Mouse (Mus musculus) embryonic facial prominence, embryonic 10.5 days (tissue): ENCODE measurements at regions not wholly inside any gene's neighbourhood (a gene's known extent, or its start where the extent isn't known, plus 50 kb on each side); places are given as distances from the start of the nearest gene placed in this dataset.
A peak's percentile ranks its signal among the peaks of the same experiment; 100 is the strongest.

Experiments
- DNase-seq: peaks from one replicate; pipeline ENCODE4 v3.0.0-alpha.2; 2017; ENCODE audit warnings: low spot score
- H3K27ac ChIP-seq: fragments of 300-500 bp; sonication (generic); replicated peaks from 2 replicates; pipeline ENCODE4 v1.5.1; 2016; ENCODE audit warnings: mild to moderate bottlenecking
- H3K27me3 ChIP-seq: fragments of 300-500 bp; sonication (generic); replicated peaks from 2 replicates; pipeline ENCODE4 v1.6.1; 2016; ENCODE audit warnings: low read depth, mild to moderate bottlenecking; ENCODE audit not compliant: poor library complexity, severe bottlenecking
- H3K36me3 ChIP-seq: fragments of 300-500 bp; sonication (generic); replicated peaks from 2 replicates; pipeline ENCODE4 v1.6.1; 2016; ENCODE audit warnings: mild to moderate bottlenecking, moderate library complexity
- H3K4me1 ChIP-seq: fragments of 300-500 bp; sonication (generic); 2 replicates; pipeline ENCODE4 v1.6.1; 2016
- H3K4me3 ChIP-seq: fragments of 300-500 bp; sonication (generic); 2 replicates; pipeline ENCODE4 v1.5.1; 2016; ENCODE audit warnings: mild to moderate bottlenecking, moderate library complexity
- H3K9me3 ChIP-seq: fragments of 300-500 bp; sonication (generic); 2 replicates; pipeline ENCODE4 v1.6.1; 2016; ENCODE audit warnings: mild to moderate bottlenecking
- WGBS: fragments of 180-500 bp; shearing (Covaris S2); methylation state at CpG from one replicate; pipeline ENCODE4 v1.1.7; 2016; 5-methylcytosine and 5-hydroxymethylcytosine counted together

DNA sequence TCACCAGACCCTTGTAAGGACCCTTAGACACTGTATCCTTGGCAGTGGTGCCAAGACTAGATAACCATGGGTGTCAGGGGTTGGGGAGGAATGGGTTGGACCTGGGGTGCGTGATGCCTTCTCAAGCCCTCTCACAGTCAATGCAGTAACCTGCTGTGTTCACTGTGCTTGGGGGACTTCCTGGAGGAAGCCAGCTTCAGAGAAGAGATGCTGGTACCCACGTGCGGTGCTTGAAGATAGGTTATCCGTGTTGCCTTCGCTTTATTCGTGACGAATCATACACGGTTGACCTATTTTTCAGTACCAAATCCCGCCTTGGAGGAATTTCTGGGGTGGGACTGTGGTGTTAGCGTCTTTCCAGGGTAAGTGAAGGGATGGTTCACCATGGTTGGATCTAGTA lies 138.1 kb upstream of the Rtl1 start:
- DNase-seq, result no peak
- WGBS, result 94% methylated on average over 10 of the region's 10 CpGs
- Histone ChIP-seq H3K27me3 (no peaks in the 10 kb centered on the region), H3K9me3 (no peaks in the 10 kb centered on the region), H3K4me1 (no peaks in the 10 kb centered on the region), H3K27ac (no peak overlapping the region), H3K36me3 (peaks cover 95% of the 10 kb centered on the region), H3K4me3 (no peak overlapping the region)

- whole genome bisulfite sequencing, result 96% methylated on average over 6 of the region's 6 CpGs
- no peak overlapping the region for H3K27ac ChIP-seq
- H3K4me1 ChIP-seq, result no peaks in the 10 kb centered on the region
- H3K9me3 ChIP-seq, result no peaks in the 10 kb centered on the region
- H3K4me3 ChIP-seq, result no peak overlapping the region
- H3K36me3 ChIP-seq, result peaks cover 95% of the 10 kb centered on the region
- no peaks in the 10 kb centered on the region for H3K27me3 ChIP-seq
- DNase-seq, result no peak
These were observed 138.8 kb upstream of the Rtl1 start for GRCm38 (mm10) chr12:109738911-109739310.

- 94% methylated on average over 11 of the region's 11 CpGs for WGBS
- H3K4me1 ChIP-seq, result peaks cover 24% of the 10 kb centered on the region
- no peak for DNase-seq
- no peaks in the 10 kb centered on the region for H3K9me3 ChIP-seq
- peaks cover 92% of the 10 kb centered on the region for H3K36me3 ChIP-seq
- no peak overlapping the region for H3K4me3 ChIP-seq
- H3K27me3 ChIP-seq, result no peaks in the 10 kb centered on the region
- no peak overlapping the region for H3K27ac ChIP-seq
These were observed 142.4 kb upstream of the Rtl1 start for GRCm38 (mm10) chr12:109742486-109742885.

- Histone ChIP-seq H3K4me1 (peaks cover 30% of the 10 kb centered on the region), H3K36me3 (peaks cover 91% of the 10 kb centered on the region), H3K27ac (no peak overlapping the region), H3K9me3 (no peaks in the 10 kb centered on the region), H3K4me3 (no peak overlapping the region), H3K27me3 (no peaks in the 10 kb centered on the region)
- WGBS, result 90% methylated on average over 24 of the region's 24 CpGs
- no peak for DNase-seq
These were observed 143.0 kb upstream of the Rtl1 start for GRCm38 (mm10) chr12:109743036-109743650.

GRCm38 (mm10) chr12:109744186-109744585 lies 144.1 kb upstream of the Rtl1 start:
- Histone ChIP-seq H3K27me3 (no peaks in the 10 kb centered on the region), H3K36me3 (peaks cover 90% of the 10 kb centered on the region), H3K4me1 (peaks cover 41% of the 10 kb centered on the region), H3K9me3 (no peaks in the 10 kb centered on the region), H3K4me3 (no peak overlapping the region), H3K27ac (no peak overlapping the region)
- DNase-seq, result no peak
- 92% methylated on average over 4 of the region's 4 CpGs for WGBS

GRCm38 (mm10) chr12:109745731-109746484 lies 145.8 kb upstream of the Rtl1 start:
- peak overlapping the region; percentile 63 for H3K27ac ChIP-seq
- no peak for DNase-seq
- H3K27me3 ChIP-seq, result no peaks in the 10 kb centered on the region
- H3K4me3 ChIP-seq, result no peak overlapping the region
- peaks cover 58% of the 10 kb centered on the region for H3K4me1 ChIP-seq
- 74% methylated on average over 15 of the region's 15 CpGs for WGBS
- H3K36me3 ChIP-seq, result peaks cover 75% of the 10 kb centered on the region
- H3K9me3 ChIP-seq, result no peaks in the 10 kb centered on the region

GRCm38 (mm10) chr12:109747201-109747600 lies 147.1 kb upstream of the Rtl1 start:
- H3K4me1 ChIP-seq, result peaks cover 59% of the 10 kb centered on the region
- no peaks in the 10 kb centered on the region for H3K9me3 ChIP-seq
- peaks cover 64% of the 10 kb centered on the region for H3K36me3 ChIP-seq

GRCm38 (mm10) chr12:109747776-109748175 lies 147.6 kb upstream of the Rtl1 start:
- DNase-seq, result no peak
- H3K27ac ChIP-seq, result peak overlapping the region; percentile 80; the same call in 1 of the 2 replicates
- H3K27me3 ChIP-seq, result no peaks in the 10 kb centered on the region
- H3K4me1 ChIP-seq, result peaks cover 59% of the 10 kb centered on the region
- H3K36me3 ChIP-seq, result peaks cover 58% of the 10 kb centered on the region
- WGBS, result 78% methylated on average over 13 of the region's 13 CpGs
- H3K4me3 ChIP-seq, result no peak overlapping the region
- H3K9me3 ChIP-seq, result no peaks in the 10 kb centered on the region

More at GRCm38 (mm10) chr12:109747201-109747600, 147.1 kb upstream of the Rtl1 start:
- no peaks in the 10 kb centered on the region for H3K27me3 ChIP-seq
- H3K4me3 ChIP-seq, result no peak overlapping the region
- 90% methylated on average over 5 of the region's 5 CpGs for WGBS
- peak overlapping the region; percentile 80; the same call in 1 of the 2 replicates for H3K27ac ChIP-seq
- no peak for DNase-seq

- Histone ChIP-seq H3K27ac (peak overlapping the region; percentile 80), H3K36me3 (peaks cover 51% of the 10 kb centered on the region), H3K9me3 (no peaks in the 10 kb centered on the region), H3K4me1 (peaks cover 59% of the 10 kb centered on the region), H3K27me3 (no peaks in the 10 kb centered on the region), H3K4me3 (no peak overlapping the region)
- 82% methylated on average over 12 of the region's 12 CpGs for WGBS
- DNase-seq, result no peak
These were observed 148.4 kb upstream of the Rtl1 start for GRCm38 (mm10) chr12:109748326-109749059.

- peak; percentile 42 for DNase-seq
- Histone ChIP-seq H3K4me3 (peak overlapping the region; percentile 45), H3K4me1 (peaks cover 59% of the 10 kb centered on the region), H3K9me3 (no peaks in the 10 kb centered on the region), H3K27me3 (no peaks in the 10 kb centered on the region), H3K27ac (peak overlapping the region; percentile 80), H3K36me3 (peaks cover 43% of the 10 kb centered on the region)
- WGBS, result 45% methylated on average over 2 of the region's 2 CpGs
These were observed 149.1 kb upstream of the Rtl1 start for GRCm38 (mm10) chr12:109749256-109749655.

DNA sequence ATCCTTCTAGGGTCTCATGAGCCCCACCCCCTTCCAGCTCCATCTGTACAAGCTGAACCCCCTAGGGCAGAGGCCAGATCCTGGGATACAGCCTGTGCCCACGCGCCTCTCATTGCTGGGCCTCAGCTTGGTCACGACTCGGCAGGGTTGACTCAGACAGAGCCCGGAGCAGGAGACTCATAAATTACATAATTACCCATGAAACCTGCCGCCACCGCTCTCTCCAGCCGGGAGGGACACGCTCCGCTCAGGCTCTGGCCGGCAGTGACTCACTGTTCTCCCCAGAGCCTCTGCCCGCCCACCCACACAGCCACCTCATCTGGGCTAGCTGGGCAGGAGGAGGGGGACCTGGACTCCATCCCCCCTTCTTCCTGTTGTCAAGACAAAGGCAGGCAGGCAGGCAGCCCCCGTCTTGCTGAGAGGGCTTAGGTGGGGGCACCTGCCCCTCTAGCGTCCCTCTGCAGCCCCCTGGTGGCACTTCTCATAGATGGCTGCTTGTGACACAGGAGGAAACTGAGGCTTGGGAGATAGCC lies 149.6 kb upstream of the Rtl1 start:
- Histone ChIP-seq H3K4me3 (peak overlapping the region; percentile 45), H3K27me3 (no peaks in the 10 kb centered on the region), H3K9me3 (no peaks in the 10 kb centered on the region), H3K4me1 (peaks cover 59% of the 10 kb centered on the region), H3K36me3 (peaks cover 41% of the 10 kb centered on the region), H3K27ac (peak overlapping the region; percentile 80)
- WGBS, result 3% methylated on average over 14 of the region's 14 CpGs
- DNase-seq, result peak; percentile 85

- Histone ChIP-seq H3K9me3 (no peaks in the 10 kb centered on the region), H3K27ac (no peak overlapping the region), H3K36me3 (no peaks in the 10 kb centered on the region), H3K4me3 (no peak overlapping the region), H3K4me1 (peaks cover 10% of the 10 kb centered on the region), H3K27me3 (0 out of 2 replicates have a peak, but pooled peaks cover 2% of the 10 kb centered on the region)
- 83% methylated on average over 7 of the region's 7 CpGs for WGBS
- no peak for DNase-seq
These were observed 154.9 kb upstream of the Rtl1 start for GRCm38 (mm10) chr12:109754986-109755385.
